Mouse (Mus musculus): ENCODE data around the gene 4930503B20Rik.

DNA sequence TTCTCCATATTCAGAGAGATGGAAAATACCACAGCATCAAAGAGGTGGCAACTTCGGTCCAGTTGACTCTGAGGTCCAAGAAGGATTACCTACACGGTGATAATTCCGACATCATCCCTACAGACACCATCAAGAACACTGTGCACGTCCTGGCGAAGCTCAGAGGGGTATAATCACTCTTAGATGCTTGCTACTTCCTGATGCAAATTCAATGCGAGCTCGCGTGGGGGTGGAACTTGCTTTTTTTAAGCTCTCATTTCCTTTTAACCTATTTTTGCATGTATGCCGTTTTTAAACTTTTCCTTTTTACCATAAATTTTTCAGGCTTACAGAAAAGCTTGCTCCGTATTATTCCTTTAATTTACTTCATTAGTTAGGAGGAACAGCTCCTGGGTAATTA, 40.8 kb downstream of the 4930503B20Rik start:
- TF ChIP-seq CTCF (IDR thresholded peaks at IDR 0.05; ENCODE audit: extremely low read depth, insufficient read depth, low read length) (no peak), POLR2A (IDR thresholded peaks at IDR 0.05; ENCODE audit: extremely low read depth, insufficient read depth, low read length) (no peak)
